Mouse (Mus musculus): Measurements from ENCODE around the gene Reln. TPM values are rescaled to one million over a fixed set of nuclear protein-coding genes. Genes with fewer than 3 reads are reported as not detected.

Reln gene
- polyA plus RNA-seq, 1 experiment from 2014 or later = 18.7 TPM

GRCm38 (mm10) chr5:21948736-21949506 is 395.6 kb downstream of the Reln start:
- 71% methylated on average over 11 of the region's 11 CpGs for WGBS (ENCODE audit: insufficient replicate concordance)
- Histone ChIP-seq H3K4me1 (replicated peaks) (no peaks in the 10 kb centered on the region), H3K9me3 (replicated peaks) (no peaks in the 10 kb centered on the region), H3K4me2 (no peak overlapping the region), H3K27ac (replicated peaks) (no peak overlapping the region), H3K36me3 (replicated peaks) (0 out of 2 replicates have a peak, but pooled peaks cover 3% of the 10 kb centered on the region), H3K9ac (no peak overlapping the region), H3K4me3 (replicated peaks) (no peak overlapping the region), H3K27me3 (no peaks in the 10 kb centered on the region)
- ATAC-seq (ENCODE audit: insufficient read depth) = no peak

DNA sequence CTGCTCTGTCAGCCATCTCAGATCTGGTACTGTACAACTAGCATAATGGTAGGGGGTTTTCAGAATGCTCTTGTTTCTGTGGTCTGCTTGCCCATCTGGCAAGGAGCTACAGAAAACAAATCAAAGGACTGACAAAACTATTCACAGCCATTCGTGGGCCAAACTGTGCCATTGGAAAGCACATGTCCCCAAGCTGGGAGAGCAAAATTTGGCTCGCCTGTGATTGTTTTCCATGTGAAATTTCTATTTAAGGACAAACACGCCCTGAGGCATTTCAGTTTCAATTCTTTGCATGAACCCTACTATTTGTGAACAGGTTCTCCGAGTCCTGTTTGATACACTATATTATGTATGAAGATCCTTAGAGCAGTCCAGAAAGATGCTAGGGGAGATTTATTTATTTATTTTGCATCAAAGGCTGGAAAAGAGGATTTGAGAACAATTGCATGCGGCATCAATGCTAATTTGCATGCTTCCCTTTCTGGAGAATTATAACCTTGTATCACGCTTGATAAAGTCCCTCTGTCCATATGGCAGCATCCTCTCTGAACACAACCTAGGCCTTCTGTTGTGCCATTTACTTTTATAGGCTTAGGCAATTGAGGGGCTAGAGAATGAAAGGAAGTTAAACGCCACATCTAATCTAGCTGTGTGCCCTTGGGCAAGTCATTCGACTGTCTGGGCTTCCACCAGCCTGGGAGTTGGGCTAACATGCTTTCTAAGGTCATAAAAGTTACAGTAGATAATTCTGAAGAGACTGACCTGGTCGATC is 396.7 kb downstream of the Reln start:
- H3K4me2 ChIP-seq = no peak overlapping the region
- H3K27me3 ChIP-seq = no peaks in the 10 kb centered on the region
- 0 out of 2 replicates have a peak, but pooled peaks cover 3% of the 10 kb centered on the region for H3K36me3 ChIP-seq (replicated peaks)
- no peak for ATAC-seq (ENCODE audit: insufficient read depth)
- H3K9ac ChIP-seq = no peak overlapping the region
- H3K4me3 ChIP-seq (replicated peaks) = no peak overlapping the region
- H3K27ac ChIP-seq (replicated peaks) = no peak overlapping the region
- H3K9me3 ChIP-seq (replicated peaks) = no peaks in the 10 kb centered on the region
- 59% methylated on average over 9 of the region's 9 CpGs for WGBS (ENCODE audit: insufficient replicate concordance)
- H3K4me1 ChIP-seq (replicated peaks) = no peaks in the 10 kb centered on the region

GRCm38 (mm10) chr5:21944579-21944978 is 399.9 kb downstream of the Reln start:
- Histone ChIP-seq H3K36me3 (replicated peaks) (0 out of 2 replicates have a peak, but pooled peaks cover 3% of the 10 kb centered on the region), H3K27ac (replicated peaks) (no peak overlapping the region), H3K27me3 (no peaks in the 10 kb centered on the region), H3K9me3 (replicated peaks) (no peaks in the 10 kb centered on the region), H3K4me3 (replicated peaks) (no peak overlapping the region), H3K4me2 (no peak overlapping the region), H3K9ac (no peak overlapping the region), H3K4me1 (replicated peaks) (no peaks in the 10 kb centered on the region)
- ATAC-seq (ENCODE audit: insufficient read depth) = no peak
- 53% methylated on average over 1 of the region's 1 CpGs for WGBS (ENCODE audit: insufficient replicate concordance)

- Histone ChIP-seq H3K36me3 (replicated peaks) (no peaks in the 10 kb centered on the region), H3K27ac (replicated peaks) (no peak overlapping the region), H3K27me3 (no peaks in the 10 kb centered on the region), H3K4me3 (replicated peaks) (no peak overlapping the region), H3K9me3 (replicated peaks) (no peaks in the 10 kb centered on the region), H3K4me1 (replicated peaks) (no peaks in the 10 kb centered on the region), H3K4me2 (no peak overlapping the region), H3K9ac (no peak overlapping the region)
- WGBS (ENCODE audit: insufficient replicate concordance) = 52% methylated on average over 9 of the region's 9 CpGs
- no peak for ATAC-seq (ENCODE audit: insufficient read depth)
Measured at GRCm38 (mm10) chr5:21939405-21939804, 405.1 kb downstream of the Reln start.

DNA sequence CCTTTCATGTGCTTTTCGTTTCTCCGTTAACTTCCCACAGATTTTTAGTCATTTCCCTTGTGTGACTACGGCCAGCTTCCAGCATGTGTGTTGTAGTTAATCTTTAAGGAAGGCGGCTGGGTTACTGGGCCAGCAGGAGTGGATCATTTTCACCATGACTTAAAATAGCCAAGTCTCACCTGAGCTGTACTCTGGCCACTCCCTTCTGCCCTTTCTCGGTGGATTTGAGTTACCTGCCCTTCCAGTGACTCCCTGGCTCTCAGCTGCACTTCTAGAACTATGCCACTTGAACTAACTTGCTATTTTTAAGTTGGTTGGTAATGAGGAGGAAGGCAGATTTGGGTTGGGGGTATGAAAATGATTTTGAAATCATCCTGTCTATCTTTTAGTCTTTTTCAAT is 406.4 kb downstream of the Reln start:
- Histone ChIP-seq H3K36me3 (replicated peaks) (no peaks in the 10 kb centered on the region), H3K27me3 (no peaks in the 10 kb centered on the region), H3K9ac (no peak overlapping the region), H3K4me2 (no peak overlapping the region), H3K27ac (replicated peaks) (no peak overlapping the region), H3K9me3 (replicated peaks) (no peaks in the 10 kb centered on the region), H3K4me1 (replicated peaks) (no peaks in the 10 kb centered on the region), H3K4me3 (replicated peaks) (no peak overlapping the region)
- ATAC-seq (ENCODE audit: insufficient read depth) = no peak
- 60% methylated on average over 5 of the region's 5 CpGs for WGBS (ENCODE audit: insufficient replicate concordance)

DNA sequence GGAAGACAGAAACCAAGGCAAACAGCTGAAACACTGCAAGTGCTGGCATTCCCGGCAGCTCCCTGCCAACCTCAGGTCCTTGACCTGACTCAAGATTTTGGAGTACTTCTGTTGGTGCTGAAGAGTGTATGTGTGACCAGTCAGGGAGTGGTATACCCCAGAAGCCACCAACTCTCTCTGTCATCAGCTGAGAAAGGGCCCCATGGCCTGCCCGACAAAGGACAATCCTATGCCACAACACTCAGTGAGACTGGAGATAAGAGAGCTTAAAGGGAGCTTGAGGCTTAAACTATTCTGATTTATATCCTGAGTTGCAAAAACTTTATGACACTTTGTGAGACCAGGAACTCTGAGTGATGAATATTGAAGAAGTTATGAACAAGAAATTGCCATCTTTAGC is 407.9 kb downstream of the Reln start:
- 0 out of 2 replicates have a peak, but pooled peaks cover 5% of the 10 kb centered on the region for H3K36me3 ChIP-seq (replicated peaks)
- no peak overlapping the region for H3K4me2 ChIP-seq
- H3K9me3 ChIP-seq (replicated peaks) = no peaks in the 10 kb centered on the region
- H3K4me1 ChIP-seq (replicated peaks) = no peaks in the 10 kb centered on the region
- no peaks in the 10 kb centered on the region for H3K27me3 ChIP-seq
- no peak for ATAC-seq (ENCODE audit: insufficient read depth)
- H3K9ac ChIP-seq = no peak overlapping the region
- H3K4me3 ChIP-seq (replicated peaks) = no peak overlapping the region
- 65% methylated on average over 2 of the region's 2 CpGs for WGBS (ENCODE audit: insufficient replicate concordance)
- no peak overlapping the region for H3K27ac ChIP-seq (replicated peaks)

DNA sequence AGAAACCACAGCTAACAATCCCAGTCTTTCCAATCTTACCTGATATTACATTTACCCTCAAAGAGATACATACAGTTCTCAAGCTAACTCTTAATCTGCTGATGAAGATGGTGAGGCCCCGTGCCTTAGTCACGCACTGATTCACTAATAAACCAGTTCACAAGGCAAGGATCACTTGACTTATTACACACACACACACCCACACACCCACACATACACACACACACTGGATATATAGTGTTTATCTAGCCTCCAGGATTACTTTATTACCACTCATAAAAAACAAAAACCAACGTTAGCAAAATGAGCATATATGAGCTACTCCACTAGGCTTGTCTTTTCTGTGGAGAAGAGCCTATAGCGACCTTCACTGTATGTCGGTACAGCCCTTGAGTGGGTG is 408.4 kb downstream of the Reln start:
- no peak for ATAC-seq (ENCODE audit: insufficient read depth)
- WGBS (ENCODE audit: insufficient replicate concordance) = 67% methylated on average over 5 of the region's 5 CpGs

GRCm38 (mm10) chr5:21934811-21935396 is 409.6 kb downstream of the Reln start:
- no peak for ATAC-seq (ENCODE audit: insufficient read depth)
- no peaks in the 10 kb centered on the region for H3K27me3 ChIP-seq
- no peak overlapping the region for H3K4me2 ChIP-seq
- 67% methylated on average over 13 of the region's 13 CpGs for WGBS (ENCODE audit: insufficient replicate concordance)
- H3K4me3 ChIP-seq (replicated peaks) = no peak overlapping the region
- no peak overlapping the region for H3K9ac ChIP-seq
- H3K36me3 ChIP-seq (replicated peaks) = 0 out of 2 replicates have a peak, but pooled peaks cover 5% of the 10 kb centered on the region
- no peak overlapping the region for H3K27ac ChIP-seq (replicated peaks)
- no peaks in the 10 kb centered on the region for H3K9me3 ChIP-seq (replicated peaks)
- H3K4me1 ChIP-seq (replicated peaks) = no peaks in the 10 kb centered on the region

More for the DNA sequence above, 408.4 kb downstream of the Reln start:
- H3K36me3 ChIP-seq (replicated peaks) = 0 out of 2 replicates have a peak, but pooled peaks cover 5% of the 10 kb centered on the region
- no peak overlapping the region for H3K4me2 ChIP-seq
- no peaks in the 10 kb centered on the region for H3K4me1 ChIP-seq (replicated peaks)
- no peak overlapping the region for H3K9ac ChIP-seq
- no peaks in the 10 kb centered on the region for H3K27me3 ChIP-seq
- H3K9me3 ChIP-seq (replicated peaks) = no peaks in the 10 kb centered on the region
- H3K27ac ChIP-seq (replicated peaks) = no peak overlapping the region
- no peak overlapping the region for H3K4me3 ChIP-seq (replicated peaks)

- ATAC-seq (ENCODE audit: insufficient read depth) = no peak
Measured at GRCm38 (mm10) chr5:21934173-21934698, 410.3 kb downstream of the Reln start.

GRCm38 (mm10) chr5:21933340-21934075 is 411.0 kb downstream of the Reln start:
- 0 out of 2 replicates have a peak, but pooled peaks cover 5% of the 10 kb centered on the region for H3K36me3 ChIP-seq (replicated peaks)
- ATAC-seq (ENCODE audit: insufficient read depth) = no peak
- no peak overlapping the region for H3K4me3 ChIP-seq (replicated peaks)
- H3K9ac ChIP-seq = no peak overlapping the region
- no peaks in the 10 kb centered on the region for H3K4me1 ChIP-seq (replicated peaks)
- no peaks in the 10 kb centered on the region for H3K27me3 ChIP-seq
- no peak overlapping the region for H3K27ac ChIP-seq (replicated peaks)
- H3K4me2 ChIP-seq = no peak overlapping the region
- WGBS (ENCODE audit: insufficient replicate concordance) = 61% methylated on average over 8 of the region's 8 CpGs
- no peaks in the 10 kb centered on the region for H3K9me3 ChIP-seq (replicated peaks)

More at GRCm38 (mm10) chr5:21934173-21934698, 410.3 kb downstream of the Reln start:
- H3K4me1 ChIP-seq (replicated peaks) = no peaks in the 10 kb centered on the region
- H3K9ac ChIP-seq = no peak overlapping the region
- no peaks in the 10 kb centered on the region for H3K9me3 ChIP-seq (replicated peaks)
- H3K4me2 ChIP-seq = no peak overlapping the region
- H3K36me3 ChIP-seq (replicated peaks) = 0 out of 2 replicates have a peak, but pooled peaks cover 5% of the 10 kb centered on the region
- WGBS (ENCODE audit: insufficient replicate concordance) = 69% methylated on average over 4 of the region's 4 CpGs
- H3K27ac ChIP-seq (replicated peaks) = no peak overlapping the region
- no peak overlapping the region for H3K4me3 ChIP-seq (replicated peaks)
- H3K27me3 ChIP-seq = no peaks in the 10 kb centered on the region
